ENCODE assay signal across 8 mouse cellular contexts in genomic region chr10:62577673-62578337, GRCm38 (mm10). TPM values are rescaled to one million over a fixed set of nuclear protein-coding genes. Genes with fewer than 3 reads are reported as not detected.
DNase-seq lines count a peak whose midpoint lies in the region; ATAC-seq and TF ChIP-seq lines count a peak whose summit lies in the region.

No protein-coding gene starts in this region.

- H3K4me3 ChIP-seq in spleen, adult 2 months (ENCODE audit: extremely low read depth, insufficient read depth, insufficient read length): peak overlapping the region; percentile 89
- H3K4me3 ChIP-seq in hindbrain, embryonic 14.5 days (replicated peaks; ENCODE audit: low read length): peak overlapping the region; percentile 79
- H3K4me3 ChIP-seq in midbrain, embryonic 10.5 days: peak overlapping the region; percentile 75

- peaks cover 7% of the 10 kb centered on the region for H3K4me1 ChIP-seq in spleen, adult 2 months (ENCODE audit: control insufficient read depth, insufficient read depth, insufficient read length)
- H3K4me1 ChIP-seq in hindbrain, embryonic 14.5 days (replicated peaks; ENCODE audit: control insufficient read depth, insufficient read depth, low read length): peaks cover 18% of the 10 kb centered on the region
- peaks cover 17% of the 10 kb centered on the region for H3K4me1 ChIP-seq in midbrain, embryonic 10.5 days

- TF ChIP-seq CTCF in spleen, adult 2 months (IDR thresholded peaks at IDR 0.05; ENCODE audit: extremely low read depth, insufficient read depth, insufficient read length, insufficient replicate concordance): no peak

- peak; percentile 82 for ATAC-seq in hindbrain, embryonic 14.5 days (ENCODE audit: low FRiP score)

- peaks cover 22% of the 10 kb centered on the region for H3K36me3 ChIP-seq in spleen, adult 2 months (ENCODE audit: control insufficient read depth, insufficient read depth, low read length)
- peaks cover 64% of the 10 kb centered on the region for H3K36me3 ChIP-seq in hindbrain, embryonic 14.5 days (replicated peaks; ENCODE audit: control insufficient read depth, insufficient read depth)
- peaks cover 67% of the 10 kb centered on the region for H3K36me3 ChIP-seq in midbrain, embryonic 10.5 days

- H3K4me2 ChIP-seq in hindbrain, embryonic 14.5 days (replicated peaks): peak overlapping the region; percentile 83

- H3K9me3 ChIP-seq in hindbrain, embryonic 14.5 days (ENCODE audit: control insufficient read depth, low read length): no peaks in the 10 kb centered on the region
- H3K9me3 ChIP-seq in midbrain, embryonic 10.5 days (replicated peaks): no peaks in the 10 kb centered on the region

- H3K9ac ChIP-seq in hindbrain, embryonic 14.5 days: peak overlapping the region; percentile 82

- WGBS in spleen, adult 2 months: 3% methylated on average over 54 of the region's 54 CpGs
- 1% methylated on average over 54 of the region's 54 CpGs for WGBS in hindbrain, embryonic 14.5 days
- WGBS in midbrain, embryonic 10.5 days: 1% methylated on average over 54 of the region's 54 CpGs

- no peak for TF ChIP-seq POLR2A in spleen, adult 2 months (IDR thresholded peaks at IDR 0.05; ENCODE audit: low read depth, low read length)

- no peaks in the 10 kb centered on the region for H3K27me3 ChIP-seq in spleen, adult 2 months (ENCODE audit: control insufficient read depth, insufficient read depth, low read length)
- no peaks in the 10 kb centered on the region for H3K27me3 ChIP-seq in hindbrain, embryonic 14.5 days (ENCODE audit: control insufficient read depth, insufficient read depth, low read length)
- H3K27me3 ChIP-seq in midbrain, embryonic 10.5 days (ENCODE audit: low read depth, poor library complexity, severe bottlenecking): no peaks in the 10 kb centered on the region

- H3K27ac ChIP-seq in spleen, adult 2 months (ENCODE audit: insufficient read depth, low read length): 0 out of 2 replicates have a peak overlapping the region, but pooled peaks have one; percentile 56
- H3K27ac ChIP-seq in hindbrain, embryonic 14.5 days: peak overlapping the region; percentile 71
- peak overlapping the region; percentile 87 for H3K27ac ChIP-seq in midbrain, embryonic 10.5 days (replicated peaks)

- DNase-seq in frontal cortex, adult 2 months (ENCODE audit: extremely low spot score in 1 of 2, low spot score in 1 of 2): peak; percentile 24 to 61
- no peak for DNase-seq in frontal cortex, postnatal 10 days (ENCODE audit: low spot score in 2 of 2)
- DNase-seq in spleen, adult 2 months (ENCODE audit: low read depth in 1 of 2, low spot score in 2 of 2): no peak
- DNase-seq in spleen, postnatal 4 days (ENCODE audit: low spot score in 2 of 2): no peak
- no peak for DNase-seq in hindbrain, embryonic 14.5 days (ENCODE audit: low spot score)
- DNase-seq in midbrain, embryonic 10.5 days (ENCODE audit: low spot score): no peak
- no peak for DNase-seq in adrenal gland, adult 8-10 months
- no peak for DNase-seq in ovary, postnatal 14 days (ENCODE audit: low spot score)

RNA-seq across cellular contexts. Expression of gene Kif1bp, which starts 0.5 kb away (rescaled TPM):
- polyA plus RNA-seq in frontal cortex, adult 2 months (2012; rRNA removed): 127 and 132 TPM in 2 replicates
- polyA plus RNA-seq in spleen, adult 2 months (2012; rRNA removed): 16.8 and 23.5 TPM in 2 replicates
- 90.4 and 96.8 TPM in 2 replicates for polyA plus RNA-seq in hindbrain, embryonic 14.5 days (2014; fragmentation: Nextera tagmentation; extraction: Ambion mirVana)
- polyA plus RNA-seq in midbrain, embryonic 10.5 days (2016; fragmentation: Nextera tagmentation; extraction: Ambion mirVana): 39.5 and 44.7 TPM in 2 replicates
- total RNA-seq in adrenal gland, adult 8-10 months (2022): 10 to 100 TPM; 57.5 to 70.5 (median 65.4) TPM

RNA-seq across cellular contexts. Expression of gene Ddx21, which starts 24.3 kb away (rescaled TPM):
- polyA plus RNA-seq in frontal cortex, adult 2 months (2012; rRNA removed): 17.3 and 20.8 TPM in 2 replicates
- 10.3 and 11.8 TPM in 2 replicates for polyA plus RNA-seq in spleen, adult 2 months (2012; rRNA removed)
- 15.9 and 17.8 TPM in 2 replicates for polyA plus RNA-seq in hindbrain, embryonic 14.5 days (2014; fragmentation: Nextera tagmentation; extraction: Ambion mirVana)
- polyA plus RNA-seq in midbrain, embryonic 10.5 days (2016; fragmentation: Nextera tagmentation; extraction: Ambion mirVana): 30.0 and 32.8 TPM in 2 replicates
- 10 to 100 TPM; 59.1 to 63.0 (median 59.5) TPM for total RNA-seq in adrenal gland, adult 8-10 months (2022)

RNA-seq across cellular contexts. Expression of gene Srgn, which starts 50.6 kb away (rescaled TPM):
- polyA plus RNA-seq in frontal cortex, adult 2 months (2012; rRNA removed): 15.3 and 18.9 TPM in 2 replicates
- 65.7 and 76.3 TPM in 2 replicates for polyA plus RNA-seq in spleen, adult 2 months (2012; rRNA removed)
- 11.5 and 13.8 TPM in 2 replicates for polyA plus RNA-seq in hindbrain, embryonic 14.5 days (2014; fragmentation: Nextera tagmentation; extraction: Ambion mirVana)
- polyA plus RNA-seq in midbrain, embryonic 10.5 days (2016; fragmentation: Nextera tagmentation; extraction: Ambion mirVana): 2.9 and 3.9 TPM in 2 replicates
- 10 to 100 TPM; 49.9 to 64.0 (median 50.9) TPM for total RNA-seq in adrenal gland, adult 8-10 months (2022)

Comparison
In these comparisons a context has a peak if more than half of its experiments do, and no peak if none do; other contexts are left out.
1. DNase-seq: peak in frontal cortex, adult 2 months (2 of 2); none in frontal cortex, postnatal 10 days (0 of 2), spleen, adult 2 months (0 of 2), spleen, postnatal 4 days (0 of 2), hindbrain, embryonic 14.5 days (single experiment), midbrain, embryonic 10.5 days (single experiment), adrenal gland, adult 8-10 months (single experiment) and ovary, postnatal 14 days (single experiment).
2. Peak in every context shown above with its lines, with median percentiles within 50 percentile points of each other: H3K27ac ChIP-seq and H3K4me3 ChIP-seq.